Mouse (Mus musculus) C2C12 (cell line): ENCODE measurements around the gene Dvl2.

Experiments used
- CTCF ChIP-seq: IDR thresholded peaks from one replicate; pipeline ENCODE4 v1.5.1; 2011; ENCODE audit not compliant: control insufficient read depth, insufficient read depth, insufficient read length
- MAX ChIP-seq: IDR thresholded peaks from one replicate; pipeline ENCODE4 v1.6.1; 2011; ENCODE audit warnings: mild to moderate bottlenecking, control low read depth
- MYOG ChIP-seq: IDR thresholded peaks from one replicate; pipeline ENCODE4 v1.6.1; 2011; ENCODE audit not compliant: control insufficient read depth, insufficient read length; ENCODE audit errors: extremely low read depth
- USF1 ChIP-seq: IDR thresholded peaks from one replicate; pipeline ENCODE4 v1.6.1; 2011; ENCODE audit warnings: low read depth, mild to moderate bottlenecking, control low read depth, moderate library complexity

DNA sequence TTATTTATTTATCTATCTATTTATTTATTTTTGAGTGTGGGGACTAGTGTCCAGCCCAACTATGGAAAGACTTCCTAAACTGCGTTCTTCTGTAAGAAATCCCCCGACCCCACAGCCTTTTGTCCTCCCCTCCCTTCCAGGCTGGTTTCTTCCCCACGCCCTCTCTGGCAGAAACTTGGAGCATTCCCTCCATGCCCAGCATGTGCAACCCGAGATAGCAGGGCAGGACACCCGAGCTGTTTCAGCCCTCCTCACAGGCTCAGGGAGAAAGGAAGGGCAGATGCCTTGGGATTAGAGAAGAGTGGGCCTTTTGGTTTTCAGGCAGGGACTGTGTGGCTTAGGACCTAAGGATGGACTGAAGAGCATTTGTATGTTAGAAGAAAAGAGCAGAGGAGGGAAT is 17.5 kb upstream of the Dvl2 start:
- TF ChIP-seq CTCF (no peak), USF1 (no peak), MYOG (no peak), MAX (no peak)
